ENCODE assay signal across 19 mouse cellular contexts in genomic region chr19:30215736-30216135, GRCm38 (mm10). TPM values are rescaled to one million over a fixed set of nuclear protein-coding genes. Genes with fewer than 3 reads are reported as not detected.
"Had no signal": no experiment of that assay in that cellular context is flagged by ENCODE, and none has a peak within 500 bp of the region (broad histone marks: within the 10 kb centered on the region; RNA-seq: fewer than 3 reads in every experiment).

No protein-coding gene starts in this region.

RNA-seq across cellular contexts. Expression of gene Mbl2, which starts 17.0 kb away (rescaled TPM):
- polyA plus RNA-seq: limb, embryonic 11.5 days; limb, embryonic 12.5 days; limb, embryonic 13.5 days; limb, embryonic 14.5 days; limb, embryonic 15.5 days; lung, embryonic 14.5 days; lung, embryonic 15.5 days; lung, embryonic 16.5 days; lung, postnatal 0 days; macrophage; midbrain, embryonic 10.5 days; midbrain, embryonic 11.5 days; midbrain, embryonic 12.5 days; midbrain, embryonic 13.5 days; midbrain, embryonic 14.5 days; midbrain, embryonic 15.5 days; midbrain, postnatal 0 days; myocyte; neural tube, embryonic 11.5 days had no signal
